Mouse (Mus musculus): ENCODE measurements around the gene Hoxb4. TPM values are rescaled to one million over a fixed set of nuclear protein-coding genes. Genes with fewer than 3 reads are reported as not detected.

Gene Hoxb4
- total and polyA plus RNA-seq, 2 experiments from 2014 or later, result 0.66 TPM; not detected in 1

- Histone ChIP-seq H3K4me3 (ENCODE audit: low read depth, low read length) (no peak overlapping the region), H3K9me3 (ENCODE audit: low read length) (no peaks in the 10 kb centered on the region), H3K27me3 (ENCODE audit: insufficient read depth, low read length) (peaks cover 95% of the 10 kb centered on the region), H3K4me2 (ENCODE audit: low read depth, low read length, poor library complexity, severe bottlenecking) (no peak overlapping the region), H3K27ac (ENCODE audit: low read depth, low read length) (no peak overlapping the region), H3K9ac (replicated peaks; ENCODE audit: low read length, poor library complexity, severe bottlenecking) (no peak overlapping the region), H3K36me3 (ENCODE audit: insufficient read depth, low read length) (no peaks in the 10 kb centered on the region), H3K4me1 (ENCODE audit: insufficient read depth, low read length) (no peaks in the 10 kb centered on the region)
- no peak for TF ChIP-seq CTCF (IDR thresholded peaks at IDR 0.05)
- no peak for DNase-seq (ENCODE audit: low spot score)
- 5% methylated on average over 10 of the region's 10 CpGs for WGBS
- ATAC-seq (ENCODE audit: low FRiP score), result no peak
These were observed 43.6 kb upstream of the Hoxb4 start for GRCm38 (mm10) chr11:96274428-96274827.

DNA sequence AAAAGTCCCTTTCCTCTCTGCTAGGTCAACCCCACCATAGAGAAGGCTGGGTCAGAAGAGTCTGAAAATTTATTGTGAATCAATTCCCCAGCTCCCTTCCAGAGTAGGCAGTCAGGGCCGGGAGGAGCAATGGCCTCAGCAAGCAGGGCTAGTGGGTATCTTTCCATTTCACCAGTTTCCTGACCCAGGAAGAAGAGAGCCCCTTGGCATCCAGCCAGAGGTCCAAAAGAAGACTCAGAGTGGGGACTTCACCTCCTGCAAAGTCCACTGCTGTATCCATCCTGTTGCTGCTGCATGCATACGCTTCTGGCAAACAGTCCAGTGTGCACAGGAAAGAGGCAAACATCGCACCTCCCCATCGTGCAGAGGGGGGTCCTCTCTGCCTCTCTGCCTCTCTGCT, 42.2 kb upstream of the Hoxb4 start:
- Histone ChIP-seq H3K27me3 (ENCODE audit: insufficient read depth, low read length) (peaks cover 93% of the 10 kb centered on the region), H3K4me2 (ENCODE audit: low read depth, low read length, poor library complexity, severe bottlenecking) (no peak overlapping the region), H3K9me3 (ENCODE audit: low read length) (no peaks in the 10 kb centered on the region), H3K9ac (replicated peaks; ENCODE audit: low read length, poor library complexity, severe bottlenecking) (no peak overlapping the region), H3K4me1 (ENCODE audit: insufficient read depth, low read length) (no peaks in the 10 kb centered on the region), H3K4me3 (ENCODE audit: low read depth, low read length) (no peak overlapping the region), H3K36me3 (ENCODE audit: insufficient read depth, low read length) (no peaks in the 10 kb centered on the region), H3K27ac (ENCODE audit: low read depth, low read length) (no peak overlapping the region)
- ATAC-seq (ENCODE audit: low FRiP score) (no peak), DNase-seq (ENCODE audit: low spot score) (no peak)
- no peak for TF ChIP-seq CTCF (IDR thresholded peaks at IDR 0.05)
- 2% methylated on average over 4 of the region's 4 CpGs for WGBS

GRCm38 (mm10) chr11:96277151-96278044, 40.7 kb upstream of the Hoxb4 start:
- Histone ChIP-seq H3K27me3 (ENCODE audit: insufficient read depth, low read length) (peaks cover 92% of the 10 kb centered on the region), H3K27ac (ENCODE audit: low read depth, low read length) (no peak overlapping the region), H3K4me1 (ENCODE audit: insufficient read depth, low read length) (no peaks in the 10 kb centered on the region), H3K36me3 (ENCODE audit: insufficient read depth, low read length) (no peaks in the 10 kb centered on the region), H3K4me3 (ENCODE audit: low read depth, low read length) (no peak overlapping the region), H3K9ac (replicated peaks; ENCODE audit: low read length, poor library complexity, severe bottlenecking) (no peak overlapping the region), H3K4me2 (ENCODE audit: low read depth, low read length, poor library complexity, severe bottlenecking) (no peak overlapping the region), H3K9me3 (ENCODE audit: low read length) (no peaks in the 10 kb centered on the region)
- ATAC-seq (ENCODE audit: low FRiP score) (no peak), DNase-seq (ENCODE audit: low spot score) (no peak)
- 2% methylated on average over 35 of the region's 35 CpGs for WGBS
- TF ChIP-seq CTCF (IDR thresholded peaks at IDR 0.05), result no peak

- Histone ChIP-seq H3K4me3 (ENCODE audit: low read depth, low read length) (no peak overlapping the region), H3K27me3 (ENCODE audit: insufficient read depth, low read length) (peaks cover 90% of the 10 kb centered on the region), H3K9me3 (ENCODE audit: low read length) (no peaks in the 10 kb centered on the region), H3K36me3 (ENCODE audit: insufficient read depth, low read length) (no peaks in the 10 kb centered on the region), H3K9ac (replicated peaks; ENCODE audit: low read length, poor library complexity, severe bottlenecking) (no peak overlapping the region), H3K27ac (ENCODE audit: low read depth, low read length) (no peak overlapping the region), H3K4me1 (ENCODE audit: insufficient read depth, low read length) (no peaks in the 10 kb centered on the region), H3K4me2 (ENCODE audit: low read depth, low read length, poor library complexity, severe bottlenecking) (no peak overlapping the region)
- DNase-seq (ENCODE audit: low spot score), result no peak
- ATAC-seq (ENCODE audit: low FRiP score), result no peak
- TF ChIP-seq CTCF (IDR thresholded peaks at IDR 0.05), result no peak
- WGBS, result 24% methylated on average over 14 of the region's 14 CpGs
These were observed 39.7 kb upstream of the Hoxb4 start for GRCm38 (mm10) chr11:96278324-96278723.

DNA sequence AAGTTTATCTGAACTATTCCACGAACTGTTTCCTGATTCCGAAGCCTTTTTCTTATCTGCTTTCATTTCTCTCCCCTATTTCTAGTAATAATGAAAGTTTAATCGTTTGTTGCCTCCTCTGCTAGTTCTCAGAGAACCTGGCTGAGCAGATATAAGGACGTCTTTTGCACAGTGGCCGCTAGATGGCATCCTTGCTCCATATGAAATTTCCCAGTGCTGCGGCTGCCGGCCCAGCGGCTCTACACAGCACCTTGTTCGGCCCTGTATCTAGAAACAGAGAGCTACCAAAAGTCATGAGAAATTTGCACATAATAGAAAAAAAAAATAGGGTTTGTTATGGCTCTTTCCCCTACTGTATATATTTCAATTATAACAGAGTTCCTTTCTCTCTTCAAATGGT, 39.3 kb upstream of the Hoxb4 start:
- Histone ChIP-seq H3K4me2 (ENCODE audit: low read depth, low read length, poor library complexity, severe bottlenecking) (no peak overlapping the region), H3K27me3 (ENCODE audit: insufficient read depth, low read length) (peaks cover 90% of the 10 kb centered on the region), H3K27ac (ENCODE audit: low read depth, low read length) (no peak overlapping the region), H3K4me3 (ENCODE audit: low read depth, low read length) (no peak overlapping the region), H3K9me3 (ENCODE audit: low read length) (no peaks in the 10 kb centered on the region), H3K9ac (replicated peaks; ENCODE audit: low read length, poor library complexity, severe bottlenecking) (no peak overlapping the region), H3K4me1 (ENCODE audit: insufficient read depth, low read length) (no peaks in the 10 kb centered on the region), H3K36me3 (ENCODE audit: insufficient read depth, low read length) (no peaks in the 10 kb centered on the region)
- peak; percentile 90 for TF ChIP-seq CTCF (IDR thresholded peaks at IDR 0.05)
- under 1% methylated on average over 9 of the region's 9 CpGs for WGBS
- peak; percentile 91 for DNase-seq (ENCODE audit: low spot score)
- no peak for ATAC-seq (ENCODE audit: low FRiP score)

GRCm38 (mm10) chr11:96279421-96280233, 38.4 kb upstream of the Hoxb4 start:
- 3% methylated on average over 31 of the region's 31 CpGs for WGBS
- Histone ChIP-seq H3K27me3 (ENCODE audit: insufficient read depth, low read length) (peaks cover 90% of the 10 kb centered on the region), H3K9ac (replicated peaks; ENCODE audit: low read length, poor library complexity, severe bottlenecking) (no peak overlapping the region), H3K4me1 (ENCODE audit: insufficient read depth, low read length) (no peaks in the 10 kb centered on the region), H3K36me3 (ENCODE audit: insufficient read depth, low read length) (no peaks in the 10 kb centered on the region), H3K27ac (ENCODE audit: low read depth, low read length) (no peak overlapping the region), H3K4me3 (ENCODE audit: low read depth, low read length) (no peak overlapping the region), H3K4me2 (ENCODE audit: low read depth, low read length, poor library complexity, severe bottlenecking) (no peak overlapping the region), H3K9me3 (ENCODE audit: low read length) (no peaks in the 10 kb centered on the region)
- no peak for DNase-seq (ENCODE audit: low spot score)
- ATAC-seq (ENCODE audit: low FRiP score), result no peak
- TF ChIP-seq CTCF (IDR thresholded peaks at IDR 0.05), result no peak
